Mouse (Mus musculus): ENCODE data around the gene Vma21-ps.

- TF ChIP-seq CTCF (conservative IDR thresholded peaks at IDR 0.05; ENCODE audit: low read length) (peak; percentile 92), NANOG (IDR thresholded peaks at IDR 0.05; ENCODE audit: borderline replicate concordance, low read length) (no peak), POU5F1 (IDR thresholded peaks at IDR 0.05; ENCODE audit: borderline replicate concordance, low read length) (no peak)
Measured at GRCm38 (mm10) chr4:52459726-52460125, 37.3 kb downstream of the Vma21-ps start.

Measured in E14TG2a.4 (cell line).